Mouse (Mus musculus) thymus, postnatal 10 days (tissue): ENCODE measurements around the gene Trem3.
A peak's percentile ranks its signal among the peaks of the same experiment; 100 is the strongest.

Experiments
- DNase-seq, 2 experiments: peaks; one replicate each; pipeline ENCODE4 v3.0.0; 2021; ENCODE audit warnings: low spot score in 2 of 2

Trem3 gene

DNA sequence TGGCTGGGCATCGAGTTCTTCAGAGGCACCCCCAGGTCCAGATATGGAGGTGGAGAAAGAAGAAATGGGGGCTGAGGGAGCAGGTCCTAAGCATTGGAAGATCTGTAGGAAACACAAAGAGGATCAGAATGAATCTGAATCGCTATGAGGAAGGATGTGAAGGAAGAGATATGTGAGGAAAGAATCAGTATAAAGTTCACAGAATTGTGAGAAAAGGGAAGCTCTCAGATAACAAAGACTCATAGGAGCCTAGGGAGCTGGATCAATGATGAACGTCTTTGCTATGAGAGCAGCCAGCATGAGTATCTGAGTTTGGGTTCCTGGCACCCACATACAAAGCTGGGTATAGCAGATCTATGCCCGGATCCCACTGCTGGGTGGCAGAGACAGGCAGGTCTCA is 22.3 kb downstream of the Trem3 start:
- DNase-seq: no peak

DNA sequence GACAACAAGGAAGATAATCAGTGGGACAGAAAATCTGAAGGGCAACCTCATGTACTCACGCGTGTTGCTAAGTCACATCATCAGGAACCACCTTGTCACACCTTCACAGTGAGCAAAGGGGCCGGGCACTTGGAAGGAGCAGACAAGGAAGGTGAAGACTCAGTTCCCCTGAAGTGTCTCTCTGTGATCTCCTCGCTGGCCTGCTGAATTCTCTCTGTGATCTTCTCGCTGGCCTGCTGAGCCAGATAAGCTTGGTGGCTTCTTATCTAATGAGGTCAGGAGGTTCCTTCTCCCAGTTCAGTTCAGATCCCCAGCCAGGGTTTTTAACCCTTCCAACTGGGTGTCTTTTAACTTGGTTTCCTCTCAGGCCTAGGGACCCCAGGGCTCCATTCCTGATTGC is 24.6 kb downstream of the Trem3 start:
- no peak for DNase-seq

DNA sequence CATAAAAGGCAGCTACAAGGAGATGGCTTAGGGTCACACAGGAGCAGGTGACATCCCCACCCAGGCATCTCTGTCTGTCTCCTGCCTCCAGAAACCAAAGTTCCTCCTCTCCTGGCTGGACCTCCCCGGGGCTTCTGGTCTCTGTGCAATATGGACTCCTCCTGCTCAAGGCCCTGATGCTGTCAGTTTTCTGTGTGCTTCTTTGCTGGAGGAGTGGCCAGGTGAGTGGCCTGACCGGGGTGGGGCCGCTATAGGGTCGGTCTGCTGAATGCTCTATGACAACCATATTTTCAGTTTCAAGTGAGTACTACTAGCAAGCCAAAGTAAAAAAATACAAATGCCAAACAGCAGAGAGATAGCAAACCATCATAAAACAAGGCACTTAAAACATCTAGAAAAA is 25.0 kb downstream of the Trem3 start:
- DNase-seq: no peak

DNA sequence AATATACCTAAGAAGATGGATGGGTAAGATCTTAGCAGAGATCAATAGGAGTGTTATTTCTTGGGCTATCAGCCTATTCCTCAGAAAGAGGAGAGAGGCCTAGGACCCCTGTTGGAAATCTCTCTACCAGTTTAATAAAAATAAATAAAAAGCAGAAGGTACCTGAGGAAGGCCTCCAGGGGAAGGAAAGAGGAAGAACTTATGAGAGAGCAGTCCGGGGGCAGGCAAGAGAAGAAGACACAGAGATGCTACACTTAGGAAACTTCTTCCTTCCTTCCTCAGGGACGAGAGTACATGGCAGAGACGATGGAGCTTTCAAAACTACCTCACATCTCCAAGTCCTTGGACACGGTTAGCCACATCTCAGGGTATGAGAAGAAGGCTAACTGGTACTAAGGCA is 26.5 kb downstream of the Trem3 start:
- no peak for DNase-seq

DNA sequence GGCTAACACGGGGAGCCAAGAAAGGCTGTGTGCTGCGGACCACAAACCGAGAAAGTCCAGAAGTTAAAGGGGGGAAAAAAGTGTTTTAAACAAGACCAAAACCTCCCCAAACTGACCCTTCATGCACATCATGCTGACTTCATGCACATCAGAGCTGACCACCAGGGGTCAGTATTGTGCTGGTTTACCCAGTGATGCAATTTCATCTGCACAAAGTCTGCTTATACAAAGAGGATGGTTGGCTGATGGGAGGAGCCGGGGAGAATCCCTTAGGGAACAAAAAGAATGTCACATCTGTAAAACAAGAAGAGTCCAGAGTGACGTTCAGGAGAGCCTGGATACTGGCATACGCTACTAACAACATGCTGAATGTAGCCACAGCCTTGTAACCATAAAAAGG is 27.3 kb downstream of the Trem3 start:
- DNase-seq: peak; percentile 46 to 87

DNA sequence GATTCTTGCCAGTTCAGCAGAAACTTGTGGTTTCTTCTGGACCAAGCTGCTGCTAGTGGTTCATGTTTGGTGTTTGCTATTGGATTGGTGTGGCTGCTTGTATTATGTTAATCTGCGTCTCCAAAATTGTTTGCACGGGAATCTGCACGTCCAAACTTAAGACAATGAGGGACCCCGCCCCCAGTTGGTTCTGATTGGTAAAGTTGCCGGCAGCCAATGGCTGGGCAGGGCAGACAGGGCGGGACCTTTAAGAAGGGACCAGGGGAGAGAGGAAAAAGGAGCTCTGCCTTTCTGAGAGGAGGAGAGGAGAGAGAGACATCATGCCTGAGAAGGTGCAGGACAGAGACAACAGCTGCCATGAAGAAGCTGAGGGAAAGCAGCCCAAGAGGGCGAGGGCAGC is 28.2 kb downstream of the Trem3 start:
- DNase-seq: no peak

DNA sequence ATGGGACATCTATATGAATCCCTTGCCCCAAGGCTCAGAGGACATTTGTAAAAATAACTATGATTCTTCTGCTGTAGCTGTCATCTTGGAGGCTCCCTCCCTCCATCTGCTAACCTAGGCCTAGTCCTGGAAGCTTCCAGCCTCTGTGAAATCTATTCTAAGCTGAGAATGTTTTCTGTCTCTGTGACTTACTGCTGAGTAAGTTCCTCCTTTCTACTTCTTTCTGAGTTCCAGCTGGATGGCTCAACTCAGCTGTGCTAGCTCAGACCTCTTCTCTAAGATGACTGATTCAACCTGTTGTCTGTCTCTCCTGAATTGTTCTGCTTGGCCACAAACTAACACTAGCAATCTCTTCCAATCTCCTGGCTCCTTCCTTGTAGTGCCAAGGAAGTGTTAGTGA is 30.8 kb downstream of the Trem3 start:
- no peak for DNase-seq

DNA sequence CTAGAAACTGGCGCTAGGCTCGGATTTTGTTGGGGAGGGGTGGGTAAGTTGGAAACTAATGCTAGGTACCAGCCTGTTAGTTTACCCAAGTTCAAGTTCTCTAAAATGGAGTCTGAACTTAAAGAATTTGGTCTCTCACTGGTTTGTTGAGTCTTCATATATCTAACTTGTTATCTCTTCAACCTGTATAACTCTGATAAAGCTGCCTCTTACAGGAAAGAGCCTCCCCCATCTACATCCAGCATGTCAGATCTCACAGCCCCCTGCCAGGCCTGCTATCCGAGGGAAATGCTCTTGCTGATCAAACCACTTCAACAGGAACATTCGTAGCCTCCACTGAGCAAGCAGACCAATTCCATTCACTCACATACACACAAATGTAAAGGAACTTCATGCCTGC is 31.4 kb downstream of the Trem3 start:
- no peak for DNase-seq

DNA sequence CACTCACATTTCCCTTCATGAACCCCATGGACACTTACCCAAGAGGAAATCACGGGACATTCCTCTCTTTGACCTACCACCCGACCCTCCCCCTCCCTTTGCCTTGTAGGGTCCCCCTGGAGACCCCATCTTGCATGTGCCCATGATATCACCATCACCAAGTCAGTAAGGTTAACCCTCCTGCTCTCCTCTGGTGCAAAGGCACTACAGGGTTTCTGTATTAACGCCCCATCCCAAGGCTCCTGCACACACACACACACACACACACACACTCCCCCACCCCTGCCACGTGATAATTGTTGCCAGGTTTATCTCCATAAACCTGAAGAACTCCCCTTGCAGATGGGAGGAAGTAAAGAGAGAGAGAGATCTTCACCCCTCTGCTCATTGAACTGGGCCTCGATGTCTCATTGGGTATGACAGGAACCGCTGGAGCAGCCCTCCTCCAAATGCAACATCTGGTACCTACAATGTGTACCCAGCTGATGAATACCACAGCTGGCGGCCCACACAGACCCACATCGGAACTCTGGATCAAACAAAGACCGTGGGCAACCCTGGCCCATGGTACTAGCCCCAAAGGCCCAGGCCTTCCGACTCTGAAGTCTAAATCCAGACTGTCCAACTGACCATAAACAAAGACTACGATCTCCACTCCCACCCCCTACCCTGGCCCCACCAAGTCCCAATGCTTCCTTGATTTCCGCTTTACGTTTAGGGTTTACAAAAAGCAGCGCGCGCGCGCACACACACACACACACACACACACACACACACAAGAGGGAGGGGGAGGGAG is 33.6 kb downstream of the Trem3 start:
- no peak for DNase-seq

DNA sequence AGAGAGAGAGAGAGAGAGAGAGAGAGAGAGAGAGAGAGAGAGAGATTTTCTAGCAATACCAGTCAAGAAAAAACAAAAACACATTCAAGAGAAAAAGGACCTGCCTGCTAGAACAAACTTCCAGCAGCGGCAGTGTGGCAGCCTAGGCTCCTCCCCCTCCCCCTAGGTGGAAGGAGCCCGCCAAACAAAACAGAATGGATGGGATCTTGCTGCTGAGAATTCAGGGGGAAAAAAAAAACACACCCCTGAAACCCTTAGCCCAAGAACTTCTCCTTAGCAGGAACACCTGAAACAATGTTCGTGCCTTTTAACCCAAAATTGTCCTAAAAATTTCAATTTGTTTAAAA is 34.1 kb downstream of the Trem3 start:
- peak in 1 of 2 experiments; percentile 18 for DNase-seq

DNA sequence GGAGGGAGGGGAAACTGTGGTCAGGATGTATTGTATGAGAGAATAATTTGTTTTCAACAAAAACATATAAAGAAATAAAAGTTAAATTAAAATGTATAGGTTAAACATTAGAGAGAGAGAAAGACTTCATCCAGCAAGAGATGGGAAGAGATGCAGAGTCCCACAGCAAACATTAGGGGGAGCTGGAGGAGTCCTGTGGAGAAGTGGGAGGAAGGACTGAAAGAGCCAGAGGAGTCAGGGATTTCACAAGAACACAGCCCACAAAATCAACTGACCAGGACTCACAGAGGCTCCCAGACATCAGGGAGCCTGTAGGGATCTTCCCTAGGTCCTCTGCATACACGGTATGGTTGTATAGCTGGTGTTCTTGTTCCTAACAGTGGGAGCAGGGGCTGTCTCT is 39.2 kb downstream of the Trem3 start:
- DNase-seq: no peak

DNA sequence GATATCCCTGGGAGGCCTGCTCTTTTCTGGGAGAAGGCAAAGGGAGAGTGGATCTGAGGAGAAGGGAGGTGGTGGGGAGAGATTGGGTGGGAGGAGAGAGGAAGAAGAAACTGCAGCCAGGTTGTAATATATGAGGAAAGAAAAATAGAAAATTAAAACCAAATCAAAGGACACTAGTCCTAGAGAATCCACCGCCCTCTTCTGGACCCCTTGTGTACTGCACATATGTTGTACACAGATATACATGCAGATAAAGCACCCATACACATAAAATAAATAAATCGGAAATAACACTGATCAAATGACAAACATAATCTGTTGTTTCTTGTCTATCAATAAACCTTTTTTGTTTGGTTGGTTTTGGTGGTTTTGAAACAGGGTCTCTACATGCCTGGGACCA is 39.7 kb downstream of the Trem3 start:
- peak in 1 of 2 experiments; percentile 49 for DNase-seq

DNA sequence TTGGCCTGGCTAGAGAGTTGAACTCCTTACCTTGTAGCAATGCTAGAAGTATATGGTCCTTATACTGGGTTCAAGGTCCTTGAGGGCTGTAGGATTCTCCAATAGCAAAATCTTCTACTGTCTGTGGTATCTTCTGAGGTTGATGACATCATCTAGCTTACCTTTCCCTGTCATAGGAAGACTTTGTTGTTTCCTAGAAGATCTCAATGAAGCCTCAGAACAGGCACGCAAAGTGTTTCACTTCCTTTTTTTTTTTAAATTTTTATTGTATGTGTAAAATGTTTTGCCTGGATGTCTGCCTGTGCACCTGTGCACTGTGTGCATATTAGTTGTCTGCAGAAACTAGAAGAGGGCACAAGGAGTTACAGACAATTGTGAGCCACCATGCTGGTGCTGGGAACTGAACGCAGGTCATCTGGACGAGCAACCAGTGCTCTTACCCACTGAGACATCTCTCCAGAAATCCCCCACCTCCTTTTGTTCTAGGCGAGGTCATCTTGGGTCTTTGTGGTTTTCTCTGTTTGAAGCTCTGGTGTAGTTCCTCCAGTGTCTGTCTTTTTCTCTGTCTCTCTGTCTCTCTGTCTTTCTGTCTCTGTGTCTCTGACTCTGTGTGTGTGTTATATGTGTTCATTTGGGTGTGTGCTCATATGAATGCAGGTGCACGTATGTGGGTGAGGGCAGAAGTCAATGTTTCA is 46.1 kb downstream of the Trem3 start:
- DNase-seq: no peak

DNA sequence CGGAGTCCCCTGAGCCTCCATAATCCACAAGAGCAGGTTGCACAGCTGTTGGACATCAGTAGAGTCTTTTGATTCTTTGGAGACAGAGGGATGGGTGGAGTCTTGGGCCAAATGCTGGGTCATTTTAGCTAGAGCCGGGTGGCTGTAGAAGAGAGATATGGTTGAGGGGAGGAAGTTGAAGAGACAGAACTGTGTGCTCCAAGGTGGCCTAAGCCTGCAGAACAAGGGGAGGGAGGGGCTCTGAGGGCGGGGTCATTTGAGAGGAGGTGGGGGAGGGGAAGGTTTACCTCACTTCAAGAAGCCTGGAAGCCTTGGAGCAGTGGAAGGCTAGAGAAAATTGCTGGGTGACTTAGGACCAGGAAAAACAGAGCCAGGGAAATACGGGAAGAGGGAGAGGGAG is 51.6 kb downstream of the Trem3 start, which contains the start of gene Treml2:
TSS of gene Treml2 (plus strand) at position 296 of the 400 bp plus-strand sequence.
- peak in 1 of 2 experiments; percentile 23 for DNase-seq

DNA sequence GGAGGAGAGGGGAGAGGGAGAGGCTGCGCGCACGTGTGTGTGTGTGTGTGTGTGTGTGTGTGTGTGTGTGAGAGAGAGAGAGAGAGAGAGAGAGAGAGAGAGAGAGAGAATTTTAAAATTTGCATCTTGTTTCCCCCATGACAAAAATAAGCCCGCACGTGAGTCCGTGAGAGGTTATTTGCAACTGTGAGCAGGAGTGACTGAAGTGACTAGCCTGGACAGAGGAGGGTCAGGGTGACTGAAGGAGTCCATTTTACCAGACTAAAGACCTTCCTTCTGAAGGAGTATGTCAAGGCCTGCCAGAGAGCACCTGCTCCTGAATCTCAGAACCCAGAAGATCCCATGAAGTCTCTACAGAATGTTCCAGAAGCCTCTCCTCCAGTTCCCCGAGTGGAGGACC is 52.2 kb downstream of the Trem3 start:
- DNase-seq: no peak

DNA sequence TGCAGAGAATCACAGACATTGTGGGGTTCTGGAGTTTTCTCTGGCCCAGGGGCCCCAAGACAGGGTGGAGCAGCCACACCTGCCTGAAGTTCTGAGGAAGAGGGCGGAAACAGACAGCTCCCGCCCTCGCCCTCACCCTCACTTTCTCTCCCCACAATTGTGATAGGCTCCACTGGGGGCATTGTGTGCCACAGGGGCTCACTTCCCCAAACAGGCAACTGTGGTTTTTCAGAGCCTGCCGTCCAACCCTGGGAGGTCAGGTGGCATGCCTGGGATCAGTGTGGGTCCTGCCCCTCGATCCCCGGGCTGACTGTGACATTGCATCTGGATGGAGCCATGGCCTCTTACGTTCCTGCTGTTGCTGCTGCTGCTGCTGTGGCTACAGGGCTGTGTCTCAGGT is 52.6 kb downstream of the Trem3 start:
- DNase-seq: peak; percentile 68 to 72

DNA sequence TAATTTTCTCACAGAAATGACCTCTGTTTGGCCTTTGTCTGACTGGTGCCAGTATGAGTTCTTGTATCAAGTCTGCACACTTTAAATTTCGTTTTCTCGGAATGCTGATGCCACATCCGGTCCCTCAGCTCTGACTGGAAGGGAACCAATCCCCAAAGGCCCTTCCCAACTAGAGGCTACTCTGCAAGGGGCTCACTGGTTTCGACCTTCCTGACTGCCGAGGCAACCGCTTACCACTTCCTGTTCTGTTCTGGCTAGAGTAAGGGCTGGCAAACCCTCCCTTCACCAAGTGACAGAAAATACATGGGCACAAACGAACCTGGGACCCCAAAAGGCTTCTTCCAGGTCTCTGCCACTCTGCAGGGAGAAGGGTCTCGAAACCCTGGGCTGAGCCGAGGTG is 53.3 kb downstream of the Trem3 start:
- peak; percentile 63 to 69 for DNase-seq

DNA sequence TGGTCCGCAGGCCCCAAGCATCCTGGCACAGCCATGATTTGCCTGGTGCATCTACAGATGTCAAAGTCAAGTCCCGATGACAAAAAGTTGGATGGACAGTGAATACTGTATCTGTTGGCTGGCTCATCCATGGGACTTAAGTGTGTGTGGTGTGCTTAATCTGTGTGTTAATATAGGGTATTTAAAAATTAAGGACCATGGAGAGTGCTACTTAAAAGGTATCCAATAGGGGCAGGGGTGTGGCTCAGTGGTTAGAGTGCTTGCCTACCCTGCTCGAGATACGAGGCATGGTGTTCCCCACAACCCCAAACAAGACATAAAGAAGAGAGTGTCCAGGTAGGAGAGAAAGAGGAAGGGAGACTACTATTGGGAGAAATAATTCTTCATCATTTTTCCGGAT is 54.2 kb downstream of the Trem3 start:
- no peak for DNase-seq
